Mouse (Mus musculus) intestine, embryonic 14.5 days (tissue): Measurements from ENCODE around the gene Rap1gap. TPM values are rescaled to one million over a fixed set of nuclear protein-coding genes. Genes with fewer than 3 reads are reported as not detected.

ENCODE experiments used
- ATAC-seq: fragments of 200-750 bp; cut with Nextera tagmentation; replicated peaks from 2 replicates; pipeline ENCODE4 v1.8.0; 2017; ENCODE audit warnings: low read depth, moderate number of reproducible peaks, moderate TSS enrichment, moderate library complexity; ENCODE audit not compliant: low FRiP score, low TSS enrichment
- DNase-seq: peaks from one replicate; pipeline ENCODE4 v3.0.0-alpha.2; 2018; ENCODE audit warnings: low spot score
- H3K27ac ChIP-seq: fragments of 300-500 bp; sonication (generic); 2 replicates; pipeline ENCODE4 v1.5.1; 2014; ENCODE audit warnings: low read depth, mild to moderate bottlenecking, control low read depth
- H3K27me3 ChIP-seq: fragments of 300-500 bp; sonication (generic); replicated peaks from 2 replicates; pipeline ENCODE4 v1.6.1; 2014; ENCODE audit warnings: low read length, control low read depth; ENCODE audit not compliant: control insufficient read depth, insufficient read depth
- H3K36me3 ChIP-seq: fragments of 300-500 bp; sonication (generic); 2 replicates; pipeline ENCODE4 v1.6.1; 2014; ENCODE audit warnings: low read length, control low read depth; ENCODE audit not compliant: control insufficient read depth, insufficient read depth
- H3K4me1 ChIP-seq: fragments of 300-500 bp; sonication (generic); replicated peaks from 2 replicates; pipeline ENCODE4 v1.6.1; 2014; ENCODE audit warnings: low read length, control low read depth, mixed read lengths; ENCODE audit not compliant: control insufficient read depth, insufficient read depth
- H3K4me2 ChIP-seq: fragments of 300-500 bp; sonication (generic); 2 replicates; pipeline ENCODE4 v1.6.1; 2014; ENCODE audit warnings: low read length
- H3K4me3 ChIP-seq: fragments of 300-500 bp; sonication (generic); 2 replicates; pipeline ENCODE4 v1.5.1; 2014; ENCODE audit warnings: low read depth, low read length, control low read depth, mixed read lengths
- H3K9ac ChIP-seq: fragments of 300-500 bp; sonication (generic); 2 replicates; pipeline ENCODE4 v1.6.1; 2014; ENCODE audit warnings: mild to moderate bottlenecking, low read length
- H3K9me3 ChIP-seq: fragments of 300-500 bp; sonication (generic); 2 replicates; pipeline ENCODE4 v1.6.1; 2016; ENCODE audit warnings: low read length, control low read depth; ENCODE audit not compliant: control insufficient read depth
- WGBS: fragments of 180-500 bp; shearing (Covaris S2); extraction: QIAGEN DNeasy Blood & Tissue Kit; methylation state at CpG from one replicate; pipeline ENCODE4 v1.1.7; 2014; 5-methylcytosine and 5-hydroxymethylcytosine counted together
- polyA plus RNA-seq: library from polyadenylated mRNA; unstranded; fragments of >200 nt; fragmentation: Nextera tagmentation; extraction: Ambion mirVana; gene quantifications from 2 replicates; pipeline ENCODE4 v1.2.1, GENCODE M21; 2014

Rap1gap gene
- 11.2 and 15.6 TPM in 2 replicates for polyA plus RNA-seq

DNA sequence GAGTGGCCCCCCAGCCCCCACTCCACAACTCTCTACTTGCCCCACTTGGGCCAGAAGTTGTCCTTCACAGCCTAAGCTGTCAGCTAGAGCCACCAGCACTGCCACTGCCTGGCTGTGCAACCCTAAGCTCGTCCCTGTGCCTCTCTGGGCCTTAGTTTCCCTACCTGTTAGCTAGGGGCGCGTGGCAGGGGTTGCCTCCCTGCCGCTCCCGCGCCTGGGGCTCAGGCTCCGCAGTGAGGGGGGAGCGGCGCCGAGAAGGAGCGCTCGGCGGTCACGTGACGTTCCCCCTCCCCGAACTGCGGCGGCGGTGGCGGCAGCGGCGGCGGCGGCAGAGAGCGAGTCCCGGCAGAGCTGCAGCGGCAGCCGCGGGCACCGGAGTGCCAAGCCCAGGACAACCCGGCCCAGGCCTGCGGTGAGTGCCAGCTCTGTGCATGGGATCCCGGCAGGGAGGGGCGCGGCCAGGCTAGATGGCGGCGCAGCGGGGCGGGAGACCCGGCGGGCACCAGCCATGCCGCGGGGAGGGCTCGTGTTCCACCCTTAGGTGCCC is at the start of gene Rap1gap:
Gene Rap1gap, plus strand, starts transcription at position 294 of the 547 bp plus-strand sequence.
- H3K27ac ChIP-seq, result no peak within 1 kb of the TSS
- 2% methylated on average over 40 of the region's 44 CpGs for WGBS
- H3K4me3 ChIP-seq, result peak within 1 kb of the TSS; percentile 54
- no peak for DNase-seq
- H3K36me3 ChIP-seq, result 0 out of 2 replicates have a peak, but pooled peaks cover 2% of the 10 kb centered on the region
- peak within 1 kb of the TSS; percentile 93 for H3K4me2 ChIP-seq
- no peaks in the 10 kb centered on the region for H3K9me3 ChIP-seq
- peak; percentile 36 for ATAC-seq
- peaks cover 32% of the 10 kb centered on the region for H3K27me3 ChIP-seq
- H3K9ac ChIP-seq, result peak within 1 kb of the TSS; percentile 48
- H3K4me1 ChIP-seq, result no peaks in the 10 kb centered on the region

DNA sequence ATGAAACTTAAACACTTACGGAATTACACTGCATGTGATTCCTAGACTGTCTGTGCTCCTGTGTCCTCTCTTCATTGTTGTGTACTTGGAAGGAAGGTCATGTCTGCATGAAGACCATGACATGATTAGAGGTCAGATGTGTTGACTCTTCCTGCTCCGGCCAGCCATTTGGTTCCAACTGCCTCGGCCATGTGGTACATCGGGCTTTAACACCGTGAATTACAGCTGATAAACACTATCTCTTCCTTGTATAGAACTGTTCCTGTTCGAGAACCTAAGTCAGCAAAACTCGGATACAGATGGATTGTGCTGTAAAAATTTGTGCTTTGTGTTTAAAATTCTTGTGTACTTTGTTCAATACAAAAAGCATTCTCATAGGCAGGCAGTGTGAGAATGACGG is 41.7 kb upstream of the Rap1gap start:
- WGBS, result 93% methylated on average over 8 of the region's 8 CpGs

DNA sequence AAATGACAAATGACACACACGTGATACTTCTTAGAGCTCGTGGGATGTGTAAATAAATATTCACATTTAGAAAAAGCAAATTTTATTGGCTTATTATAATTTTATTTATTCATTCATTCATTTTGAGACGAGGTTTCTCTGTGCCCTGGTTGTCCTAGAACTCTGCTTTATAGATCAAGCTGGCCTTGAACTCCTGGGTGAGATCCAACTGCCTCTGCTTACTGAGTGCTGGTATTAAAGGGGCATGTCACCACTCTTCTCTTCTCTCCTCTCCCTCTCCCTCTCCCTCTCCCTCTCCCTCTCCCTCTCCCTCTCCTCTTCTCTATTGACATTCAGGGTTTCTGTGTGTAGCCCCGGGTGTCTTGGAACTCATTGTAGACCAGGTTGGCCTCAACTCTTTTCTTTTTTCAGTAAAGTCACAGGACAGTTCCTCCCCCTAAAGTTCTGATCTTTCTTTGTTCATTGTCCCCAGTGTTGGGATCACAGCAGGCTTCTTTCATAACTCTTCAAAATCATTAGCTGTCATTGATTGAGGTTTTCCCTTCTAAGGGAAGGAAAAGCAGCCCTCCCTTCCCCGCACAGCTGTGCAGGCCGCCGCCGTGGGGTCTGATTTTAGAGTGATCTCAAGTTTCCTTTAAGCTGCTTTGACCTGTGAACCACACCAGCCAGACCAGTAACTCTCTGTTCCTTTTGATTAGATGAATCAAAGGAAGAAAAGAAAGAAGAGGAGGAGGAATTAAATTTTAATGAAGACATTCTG is 36.9 kb upstream of the Rap1gap start:
- ATAC-seq (no peak), DNase-seq (no peak)
- no peak overlapping the region for H3K27ac ChIP-seq
- H3K9ac ChIP-seq, result no peak overlapping the region
- 79% methylated on average over 8 of the region's 8 CpGs for WGBS
- peaks cover 94% of the 10 kb centered on the region for H3K36me3 ChIP-seq
- H3K9me3 ChIP-seq, result no peaks in the 10 kb centered on the region
- H3K4me2 ChIP-seq, result no peak overlapping the region
- no peaks in the 10 kb centered on the region for H3K27me3 ChIP-seq
- no peaks in the 10 kb centered on the region for H3K4me1 ChIP-seq
- no peak overlapping the region for H3K4me3 ChIP-seq

More for the DNA sequence above, 41.7 kb upstream of the Rap1gap start:
- Histone ChIP-seq H3K4me1 (no peaks in the 10 kb centered on the region), H3K4me3 (no peak overlapping the region), H3K27me3 (no peaks in the 10 kb centered on the region), H3K4me2 (no peak overlapping the region), H3K36me3 (peaks cover 92% of the 10 kb centered on the region), H3K27ac (no peak overlapping the region), H3K9me3 (no peaks in the 10 kb centered on the region), H3K9ac (no peak overlapping the region)
- no peak for DNase-seq
- ATAC-seq, result no peak

DNA sequence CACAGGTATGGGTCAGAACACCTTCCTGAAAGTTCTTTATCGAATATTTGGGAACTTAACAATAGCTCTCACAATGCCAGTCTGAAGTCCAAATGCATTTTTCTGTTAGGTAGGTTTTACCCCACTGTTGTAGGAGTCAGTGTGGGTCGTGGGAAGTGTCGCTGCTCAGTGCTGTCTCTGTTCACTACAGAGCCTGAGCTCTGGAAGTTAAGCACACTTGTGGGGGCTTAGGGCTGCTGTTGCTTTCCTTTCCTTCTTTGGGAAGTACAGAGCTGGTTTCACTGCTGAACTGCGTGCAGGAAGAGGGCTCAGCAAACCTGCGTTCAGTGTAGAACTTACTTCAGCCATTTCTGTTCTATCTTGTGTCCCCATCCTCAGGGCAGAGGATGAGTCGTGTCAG is 36.1 kb upstream of the Rap1gap start:
- no peaks in the 10 kb centered on the region for H3K27me3 ChIP-seq
- 92% methylated on average over 6 of the region's 6 CpGs for WGBS
- H3K4me2 ChIP-seq, result no peak overlapping the region
- H3K4me1 ChIP-seq, result no peaks in the 10 kb centered on the region
- no peaks in the 10 kb centered on the region for H3K9me3 ChIP-seq
- ATAC-seq (no peak), DNase-seq (no peak)
- no peak overlapping the region for H3K27ac ChIP-seq
- H3K9ac ChIP-seq, result no peak overlapping the region
- peaks cover 94% of the 10 kb centered on the region for H3K36me3 ChIP-seq
- H3K4me3 ChIP-seq, result no peak overlapping the region

DNA sequence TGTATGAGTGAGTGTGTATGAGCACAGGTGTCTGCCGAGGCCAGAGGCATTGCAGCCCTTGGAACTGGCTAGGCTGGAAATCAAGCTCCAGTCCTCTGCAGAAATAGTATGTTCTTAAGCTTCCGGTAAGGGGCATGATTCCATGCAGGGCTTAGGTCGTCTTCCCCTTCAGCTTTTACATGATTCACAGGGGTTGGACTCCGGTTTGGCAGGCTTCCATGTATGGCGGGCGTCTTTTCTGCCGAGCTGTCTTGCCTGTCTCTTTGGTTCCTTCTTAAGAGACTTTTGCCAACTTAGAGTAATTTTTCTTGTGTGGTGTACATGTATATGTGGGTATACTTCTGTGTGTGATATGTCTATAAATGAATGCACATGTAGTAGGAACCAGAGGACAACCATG is 35.2 kb upstream of the Rap1gap start:
- no peaks in the 10 kb centered on the region for H3K27me3 ChIP-seq
- H3K4me1 ChIP-seq, result no peaks in the 10 kb centered on the region
- no peak for ATAC-seq
- H3K4me3 ChIP-seq, result no peak overlapping the region
- 83% methylated on average over 7 of the region's 7 CpGs for WGBS
- H3K9me3 ChIP-seq, result no peaks in the 10 kb centered on the region
- H3K27ac ChIP-seq, result no peak overlapping the region
- H3K36me3 ChIP-seq, result peaks cover 94% of the 10 kb centered on the region
- no peak overlapping the region for H3K9ac ChIP-seq
- no peak overlapping the region for H3K4me2 ChIP-seq
- DNase-seq, result no peak

DNA sequence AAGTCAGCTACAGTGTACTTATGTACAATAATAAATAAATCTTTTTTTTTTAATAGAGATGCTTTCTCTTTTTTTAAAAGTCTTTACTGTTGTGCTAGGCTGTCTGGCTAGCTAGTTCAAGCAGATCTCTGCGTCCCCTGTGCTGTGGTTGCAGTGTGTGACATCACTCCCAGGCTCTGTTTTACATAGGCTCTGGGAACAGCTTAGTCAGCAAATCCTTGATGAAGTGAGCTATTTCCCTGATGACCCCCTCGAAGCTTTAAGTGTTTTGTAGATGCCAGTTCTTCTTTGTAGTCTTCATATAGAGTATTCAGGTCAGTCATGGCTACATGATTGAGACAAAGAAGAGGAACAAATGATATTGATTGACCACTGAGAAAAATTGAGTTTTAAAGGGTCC is 34.4 kb upstream of the Rap1gap start:
- no peak overlapping the region for H3K9ac ChIP-seq
- H3K27me3 ChIP-seq, result no peaks in the 10 kb centered on the region
- H3K9me3 ChIP-seq, result no peaks in the 10 kb centered on the region
- ATAC-seq (no peak), DNase-seq (no peak)
- H3K36me3 ChIP-seq, result peaks cover 94% of the 10 kb centered on the region
- H3K4me1 ChIP-seq, result no peaks in the 10 kb centered on the region
- WGBS, result 86% methylated on average over 2 of the region's 2 CpGs
- no peak overlapping the region for H3K4me3 ChIP-seq
- H3K27ac ChIP-seq, result no peak overlapping the region
- H3K4me2 ChIP-seq, result no peak overlapping the region

DNA sequence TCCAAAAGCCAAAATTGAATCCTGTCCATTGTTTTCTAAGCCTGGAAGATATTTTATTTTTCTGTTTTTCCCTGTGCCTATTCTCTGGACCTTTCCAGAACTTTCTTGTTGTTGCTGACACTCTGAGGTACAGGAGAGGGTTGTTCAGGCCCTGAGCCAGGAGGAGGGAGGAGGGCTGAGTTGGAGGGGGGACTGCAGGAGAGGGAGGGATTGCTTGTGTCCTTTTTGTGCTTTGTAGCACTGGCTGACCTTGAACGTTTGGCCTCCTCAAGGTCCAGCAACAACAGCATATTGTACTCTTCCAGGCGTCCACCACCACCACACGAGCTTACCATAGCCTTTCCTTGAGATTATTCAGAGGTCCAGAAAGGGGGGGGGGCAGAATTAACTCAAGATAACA is 32.9 kb upstream of the Rap1gap start:
- Histone ChIP-seq H3K9ac (no peak overlapping the region), H3K9me3 (no peaks in the 10 kb centered on the region), H3K36me3 (peaks cover 95% of the 10 kb centered on the region), H3K4me1 (no peaks in the 10 kb centered on the region), H3K4me3 (no peak overlapping the region), H3K27ac (no peak overlapping the region), H3K4me2 (no peak overlapping the region), H3K27me3 (no peaks in the 10 kb centered on the region)
- DNase-seq (no peak), ATAC-seq (no peak)
- 62% methylated on average over 3 of the region's 3 CpGs for WGBS

DNA sequence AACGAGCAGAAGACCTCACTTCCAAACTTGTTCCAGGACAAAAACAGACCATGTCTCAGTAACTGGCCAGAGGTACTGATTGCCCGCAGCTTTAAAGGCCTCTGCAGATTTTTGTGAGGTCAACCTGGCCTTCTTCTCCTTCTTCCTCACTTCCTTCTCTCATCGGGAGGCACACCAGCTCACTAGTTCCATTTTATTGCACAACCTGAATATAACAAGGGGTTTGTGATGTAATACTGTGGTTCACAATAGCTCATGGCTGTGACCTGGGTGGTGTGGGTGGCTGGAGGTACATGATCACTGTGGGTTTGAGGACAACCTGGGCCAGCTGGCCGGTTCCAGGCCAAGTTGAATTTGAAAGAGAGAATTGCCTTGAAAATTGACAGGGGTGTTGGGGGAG is 31.1 kb upstream of the Rap1gap start:
- Histone ChIP-seq H3K4me3 (no peak overlapping the region), H3K9me3 (no peaks in the 10 kb centered on the region), H3K36me3 (peaks cover 100% of the 10 kb centered on the region), H3K27me3 (no peaks in the 10 kb centered on the region), H3K4me2 (no peak overlapping the region), H3K4me1 (no peaks in the 10 kb centered on the region), H3K27ac (no peak overlapping the region), H3K9ac (no peak overlapping the region)
- WGBS, result 94% methylated on average over 4 of the region's 4 CpGs
- ATAC-seq, result no peak
- DNase-seq, result no peak

DNA sequence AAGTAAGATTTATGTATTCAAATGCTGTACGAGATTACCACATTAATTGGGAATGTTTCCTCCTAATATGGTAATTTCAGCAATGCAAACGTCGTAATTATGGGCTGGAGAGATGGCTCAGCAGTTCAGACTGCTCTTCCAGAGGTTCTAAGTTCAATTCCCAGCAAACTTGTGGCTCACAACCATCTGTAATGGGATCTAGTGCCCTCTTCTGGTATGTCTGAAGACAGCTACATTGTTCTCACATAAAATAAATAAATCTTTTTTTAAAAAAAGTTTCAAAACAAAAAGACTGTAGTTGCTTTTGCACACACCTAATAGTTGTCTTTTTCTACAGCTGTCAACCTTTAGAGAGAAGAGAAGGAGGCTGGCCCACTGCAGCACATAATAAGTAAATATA is 27.9 kb upstream of the Rap1gap start:
- Histone ChIP-seq H3K4me1 (no peaks in the 10 kb centered on the region), H3K4me3 (no peak overlapping the region), H3K27me3 (no peaks in the 10 kb centered on the region), H3K27ac (no peak overlapping the region), H3K9ac (no peak overlapping the region), H3K4me2 (no peak overlapping the region), H3K9me3 (no peaks in the 10 kb centered on the region), H3K36me3 (peaks cover 98% of the 10 kb centered on the region)
- ATAC-seq (no peak), DNase-seq (no peak)
- 76% methylated on average over 3 of the region's 3 CpGs for WGBS
